Mouse (Mus musculus) kidney, adult 11 months (tissue): ENCODE measurements around the gene Nt5m.

Experiments
- DNase-seq: peaks from one replicate; pipeline ENCODE4 v3.0.0; 2022

Gene Nt5m

DNA sequence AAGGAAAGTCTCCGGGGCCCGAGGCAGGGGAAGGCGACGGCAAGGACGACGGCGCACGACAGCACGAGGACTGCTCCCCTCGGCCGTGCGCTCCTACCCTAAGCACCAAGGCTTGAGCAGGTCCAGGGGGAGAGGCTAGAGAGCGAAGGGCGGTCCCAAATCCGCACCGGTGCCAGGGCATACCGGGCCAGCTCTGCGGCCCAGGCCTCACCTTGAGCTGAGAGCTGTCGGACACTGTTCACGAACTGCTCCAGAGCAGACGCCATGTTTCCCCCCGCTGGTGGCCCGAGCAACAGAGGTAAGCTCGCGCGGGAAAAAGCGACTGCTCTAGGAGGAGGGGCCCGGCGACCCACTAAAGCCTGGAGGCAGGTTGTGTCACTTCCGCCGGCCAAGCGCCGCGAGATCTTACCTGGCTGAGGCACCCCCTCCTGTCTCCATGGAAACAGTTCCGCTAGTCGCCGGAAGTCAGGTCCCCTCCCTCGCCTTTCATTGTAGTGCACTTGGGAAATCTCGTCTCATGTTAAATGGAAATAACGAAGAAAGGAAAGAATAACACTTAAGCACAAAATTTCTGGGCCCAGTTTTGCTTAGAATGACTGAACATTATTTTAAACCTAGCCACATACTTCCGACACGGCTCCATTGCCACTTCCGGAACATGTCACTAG, 346 bp downstream of the Nt5m start, which contains the start of gene Cops3:
Gene Cops3, minus strand, starts transcription at position 380 of the 668 bp plus-strand sequence.
- DNase-seq: peak; percentile 97

DNA sequence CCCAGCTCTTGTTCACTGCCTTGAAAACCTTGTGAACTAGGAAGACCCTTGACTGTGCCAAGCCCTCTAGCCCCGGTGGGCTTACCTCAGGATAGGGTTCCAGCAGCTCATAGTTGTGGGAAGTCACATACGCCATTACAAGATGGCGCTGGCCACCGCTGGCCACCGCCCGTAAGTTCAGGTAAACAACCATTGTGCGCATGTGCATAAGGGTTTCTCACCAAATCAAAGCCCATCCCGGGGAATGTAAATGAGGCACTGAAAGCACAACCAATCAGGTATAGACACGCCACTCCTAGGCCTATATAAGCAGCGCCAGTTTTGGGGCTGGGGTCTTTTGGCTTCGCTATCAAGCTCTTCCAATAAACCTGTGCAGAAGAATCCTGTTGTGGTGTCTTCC, 7.1 kb downstream of the Nt5m start:
- DNase-seq: no peak

DNA sequence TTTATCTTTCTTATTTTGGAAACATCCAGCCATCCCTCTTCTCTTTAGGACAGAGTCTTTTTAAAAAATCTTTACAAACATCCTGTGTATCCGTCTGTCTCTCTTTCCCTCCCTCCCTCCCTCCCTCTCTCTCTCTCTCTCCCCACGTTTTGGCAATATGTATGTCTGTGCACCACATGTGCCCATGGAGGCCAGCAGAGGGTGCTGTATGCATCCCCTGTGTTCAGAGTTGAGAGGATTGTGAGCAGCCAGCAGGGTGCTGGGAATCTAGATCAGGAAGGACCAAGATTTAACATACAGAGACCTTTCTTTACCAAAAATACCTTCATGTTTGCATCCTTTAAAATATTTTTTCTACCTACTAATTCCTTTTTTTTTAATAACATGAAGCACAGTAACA, 7.9 kb downstream of the Nt5m start:
- no peak for DNase-seq

GRCm38 (mm10) chr11:59847891-59848884, 8.9 kb downstream of the Nt5m start:
- peak; percentile 72 for DNase-seq

GRCm38 (mm10) chr11:59852865-59853264, 13.6 kb downstream of the Nt5m start:
- no peak for DNase-seq

- no peak for DNase-seq
Measured at GRCm38 (mm10) chr11:59860467-59860866, 21.2 kb downstream of the Nt5m start.

DNA sequence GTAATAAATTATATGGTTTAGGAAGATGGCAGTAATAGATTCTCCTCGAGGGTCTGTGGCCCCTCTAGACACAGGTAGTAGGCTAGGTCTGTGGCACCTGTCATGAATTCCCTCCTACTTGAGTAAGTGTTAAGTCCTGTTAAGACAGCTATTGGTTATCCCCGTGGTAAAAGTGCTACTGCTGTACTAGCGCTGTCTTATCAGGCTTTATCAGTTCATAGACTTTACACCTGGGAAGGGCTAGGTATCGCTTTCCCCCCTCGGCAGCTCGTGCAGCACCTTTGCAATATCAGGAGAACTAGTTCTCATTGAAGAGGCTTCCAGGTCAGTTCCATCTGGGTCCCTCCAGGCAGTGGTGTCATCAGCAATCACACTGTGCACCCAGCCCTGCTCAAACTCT, 25.1 kb downstream of the Nt5m start:
- DNase-seq: no peak

DNA sequence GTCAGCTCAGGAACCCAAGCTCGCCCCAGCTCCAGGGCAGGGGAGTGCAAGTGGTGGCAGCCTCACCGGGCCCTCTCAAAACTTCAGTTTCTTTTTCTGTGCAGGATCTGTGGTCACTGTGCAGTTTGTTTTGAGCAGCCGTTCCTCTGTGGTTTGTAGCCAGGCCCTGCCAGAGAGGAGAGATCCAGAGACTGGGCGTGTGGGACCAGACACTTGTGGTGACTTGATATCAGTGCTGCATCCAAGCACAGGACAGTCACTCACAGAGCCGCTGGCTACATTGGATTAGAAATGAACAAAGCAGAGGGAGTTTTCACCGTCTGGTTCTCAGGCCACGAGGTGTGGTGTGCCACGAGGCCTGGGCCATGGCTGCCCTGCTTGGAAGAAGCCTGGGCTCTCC, 32.9 kb downstream of the Nt5m start:
- no peak for DNase-seq

GRCm38 (mm10) chr11:59880031-59880430, 40.8 kb downstream of the Nt5m start:
- DNase-seq: peak; percentile 38

DNA sequence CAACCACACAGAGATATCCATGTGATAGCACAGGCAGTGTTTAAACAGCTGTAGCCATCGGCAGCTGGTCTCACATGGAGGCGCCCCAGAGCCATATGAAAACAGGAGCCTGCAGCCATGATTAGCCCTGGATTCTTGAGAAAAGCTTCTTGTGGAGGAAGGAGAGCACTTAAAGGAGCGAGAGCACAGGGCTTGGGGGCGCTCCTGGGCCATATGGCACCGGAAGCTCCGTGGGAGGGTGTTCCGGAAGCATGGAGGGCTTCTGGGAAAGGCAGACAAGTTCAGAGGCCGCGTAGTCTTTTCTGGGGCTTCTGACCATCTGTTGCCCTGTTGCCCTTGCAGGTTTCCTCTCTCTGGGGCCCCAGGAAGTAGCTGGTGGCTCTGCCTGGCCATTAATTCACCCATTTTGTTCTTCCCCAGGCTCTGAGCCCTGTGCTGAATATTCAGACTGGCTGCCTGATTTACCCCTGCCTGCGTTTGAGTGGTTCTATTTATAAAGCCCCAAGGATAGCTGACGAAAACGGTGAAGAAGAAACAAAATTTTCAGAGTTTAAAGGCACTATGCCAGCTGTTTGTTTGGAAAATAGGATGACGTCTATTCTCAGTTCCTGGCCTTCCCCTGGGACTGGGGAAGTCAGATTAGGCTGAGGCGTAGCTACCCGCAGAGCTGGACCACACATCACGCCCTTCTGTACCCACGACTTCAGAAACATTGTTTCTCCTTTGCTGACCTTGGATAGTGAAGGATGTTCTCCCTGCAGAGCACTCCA, 46.2 kb downstream of the Nt5m start:
- no peak for DNase-seq

DNA sequence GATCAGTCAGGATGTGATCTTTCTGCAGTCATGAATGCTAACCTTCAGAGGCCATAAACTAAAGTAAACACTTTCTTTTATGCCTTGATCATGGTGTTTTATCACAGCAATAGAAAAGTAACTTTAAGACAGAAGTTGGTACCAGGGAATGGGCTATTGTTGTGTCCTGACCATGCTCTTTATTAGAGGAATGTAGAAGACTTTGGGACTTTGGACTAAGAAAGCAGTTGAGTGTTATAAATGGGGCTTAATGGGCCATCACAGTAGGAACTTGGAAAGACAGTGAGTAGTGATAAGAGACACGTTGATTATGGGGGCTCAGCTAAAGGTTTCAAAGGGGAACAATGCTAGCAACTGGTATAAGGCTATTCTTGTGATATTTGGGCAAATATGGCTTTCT, 47.7 kb downstream of the Nt5m start:
- no peak for DNase-seq

GRCm38 (mm10) chr11:59888151-59888550, 48.9 kb downstream of the Nt5m start:
- no peak for DNase-seq

GRCm38 (mm10) chr11:59891854-59892253, 52.6 kb downstream of the Nt5m start:
- no peak for DNase-seq

DNA sequence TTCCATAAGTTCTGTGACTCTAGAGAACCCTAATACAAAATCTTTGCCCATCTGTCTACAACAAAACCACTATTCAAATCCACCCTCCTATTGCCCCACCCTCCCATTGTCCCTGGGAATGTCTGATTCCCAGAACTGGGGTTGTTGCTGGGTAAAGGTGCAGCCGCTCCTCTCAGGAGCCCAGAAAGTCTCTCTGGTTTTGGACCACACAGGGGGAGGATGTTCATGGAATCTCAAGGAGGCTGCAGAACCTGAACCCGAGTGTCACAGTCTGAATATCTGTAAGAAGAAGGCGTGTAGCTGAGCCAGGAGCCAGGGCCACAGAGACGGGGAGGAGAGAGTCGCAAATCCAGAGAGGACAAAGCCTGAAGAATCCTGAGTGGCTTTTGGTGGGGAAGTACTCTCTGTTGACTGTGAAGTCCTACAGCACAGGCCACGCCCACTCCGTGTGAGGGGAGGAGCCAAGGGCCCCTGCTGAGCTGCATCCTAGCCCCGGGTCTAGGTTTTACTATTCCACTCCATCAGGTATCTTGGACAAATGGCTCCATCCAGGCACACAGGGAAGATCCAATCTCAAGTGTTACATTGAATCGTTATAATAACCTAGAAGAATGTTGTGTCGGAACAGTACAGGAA, 54.0 kb downstream of the Nt5m start:
- DNase-seq: no peak

DNA sequence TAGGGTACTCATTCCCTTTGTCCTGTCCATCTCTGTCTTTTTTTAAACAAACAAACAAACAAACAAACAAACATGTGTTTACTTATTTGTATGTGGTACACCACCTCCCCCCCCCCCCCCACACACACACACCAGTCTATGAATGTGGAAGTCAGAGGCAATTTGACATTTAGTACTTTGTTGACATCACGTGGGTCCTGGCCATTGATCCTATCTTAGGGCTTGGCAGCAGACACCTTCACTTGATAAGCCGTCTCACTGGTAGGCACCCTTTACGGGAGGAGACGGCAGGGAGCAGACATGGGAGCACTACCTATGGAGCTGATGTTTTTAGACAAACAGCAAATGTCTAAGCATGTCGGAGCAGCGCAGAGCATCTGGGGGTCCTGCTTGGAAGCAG, 55.7 kb downstream of the Nt5m start:
- DNase-seq: no peak

DNA sequence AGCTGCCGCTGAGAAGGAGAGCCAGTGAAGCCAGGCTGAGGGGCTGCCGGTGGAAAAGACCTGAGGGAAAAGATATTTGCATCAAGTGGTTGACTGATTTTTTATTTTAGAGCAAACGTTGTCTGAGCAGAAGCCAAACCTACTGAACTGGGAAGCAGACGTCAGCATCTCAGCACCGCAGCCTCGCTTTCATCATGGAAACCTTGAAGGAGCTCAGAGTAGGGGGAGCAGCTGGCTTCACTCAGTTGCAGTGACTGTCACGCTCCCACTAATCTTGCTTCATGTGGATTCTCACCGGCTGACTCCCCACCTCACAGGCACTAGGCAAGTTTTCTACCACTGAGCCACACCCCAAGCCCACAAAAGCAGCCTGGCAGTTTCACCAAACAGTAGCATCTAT, 56.1 kb downstream of the Nt5m start:
- DNase-seq: no peak

DNA sequence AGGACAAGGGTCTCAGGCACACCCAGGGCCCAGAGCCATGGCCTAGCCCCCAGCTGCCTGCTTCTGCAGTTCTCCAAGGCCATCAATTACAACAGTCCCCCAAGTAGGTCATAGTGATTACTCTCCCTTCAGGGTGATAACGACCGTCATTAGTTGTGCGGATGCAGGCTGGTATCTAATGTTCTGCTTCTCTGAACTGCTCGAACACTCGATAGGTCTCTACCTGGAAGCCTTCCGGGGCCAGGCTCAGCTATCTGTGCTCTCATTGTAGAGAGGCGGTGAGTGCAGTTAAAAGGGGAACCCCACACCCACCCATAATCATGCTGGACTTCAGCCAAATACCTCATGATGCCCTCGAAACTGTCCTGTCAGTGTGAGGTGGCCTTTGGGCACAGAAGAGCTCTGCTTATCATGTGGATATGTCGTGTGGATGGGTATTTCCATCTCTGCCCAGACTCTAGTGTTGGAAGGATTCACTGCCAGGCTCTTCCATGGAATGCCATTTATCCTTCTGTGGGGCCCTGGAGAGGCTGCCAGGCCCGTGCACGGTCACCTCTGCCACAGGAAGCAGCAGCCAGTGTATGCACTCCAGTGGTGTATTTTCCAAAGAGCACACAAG, 58.8 kb downstream of the Nt5m start:
- DNase-seq: no peak

DNA sequence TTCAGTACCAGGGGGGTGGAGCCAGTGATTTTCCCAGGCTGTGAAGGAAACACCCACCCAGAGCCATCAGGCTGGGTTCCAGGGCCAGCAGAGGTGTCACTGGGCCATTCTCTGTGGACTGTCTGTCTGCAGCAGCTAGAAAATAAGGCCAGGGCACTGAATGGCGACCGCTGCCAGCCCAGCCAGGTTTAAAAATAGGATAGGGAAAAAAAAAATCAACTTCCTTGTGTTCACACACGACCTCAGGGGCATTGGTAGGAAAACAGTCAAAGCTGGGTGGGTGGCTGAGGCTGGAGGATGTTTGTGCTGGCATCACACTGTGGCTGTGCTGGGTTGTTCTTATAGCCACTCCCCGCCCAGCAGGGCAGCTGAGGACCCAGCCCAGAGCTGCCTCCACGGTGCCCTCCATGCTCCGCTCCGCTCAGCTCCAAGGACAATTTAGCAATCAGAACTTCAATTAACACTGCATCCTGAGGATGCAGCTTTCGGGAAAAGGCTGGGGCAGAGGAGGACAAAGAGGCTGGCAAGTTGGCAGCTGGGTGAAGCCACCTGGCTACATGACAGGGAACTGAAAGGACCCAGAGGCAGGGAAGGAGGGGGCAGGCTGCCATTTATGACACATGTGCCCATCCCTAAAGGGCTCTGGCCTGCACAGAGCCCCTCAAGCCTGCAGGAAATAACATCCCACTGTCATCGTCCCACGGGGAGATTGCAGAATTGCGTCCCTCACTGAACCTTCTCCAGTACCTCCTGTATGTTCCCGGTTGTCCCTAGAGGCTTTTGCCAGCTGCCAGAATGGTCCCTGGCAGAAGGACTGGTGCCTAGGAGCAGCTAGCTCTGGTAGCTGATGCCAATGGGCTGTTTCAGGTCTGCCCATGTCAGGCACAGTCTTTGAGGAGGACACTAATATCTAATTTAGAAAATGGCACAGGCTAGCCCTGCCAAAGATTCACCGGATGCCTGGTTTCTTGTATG, 60.8 kb downstream of the Nt5m start:
- peak; percentile 55 for DNase-seq

DNA sequence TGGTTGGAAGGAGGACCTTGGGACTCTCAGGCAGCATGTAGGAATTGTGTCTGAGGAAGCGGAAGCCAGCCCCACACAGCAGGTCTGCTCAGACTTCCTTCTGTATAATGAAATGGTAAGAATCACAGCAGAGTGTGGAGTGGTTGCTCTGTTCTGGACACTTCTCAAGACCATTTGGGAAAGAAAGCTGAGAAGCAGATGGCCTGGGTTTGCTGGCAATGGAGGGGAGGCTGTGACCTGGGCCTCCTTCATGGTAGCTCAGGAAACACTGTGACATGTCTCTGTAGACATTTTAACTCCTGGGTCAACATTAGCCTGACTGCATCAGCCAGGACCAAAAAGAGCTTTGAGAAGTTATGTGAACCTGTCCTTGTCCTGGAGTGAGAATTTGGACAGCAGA, 61.7 kb downstream of the Nt5m start:
- no peak for DNase-seq

GRCm38 (mm10) chr11:59902045-59902726, 62.9 kb downstream of the Nt5m start:
- DNase-seq: peak; percentile 62
